Mouse (Mus musculus): ENCODE data around the gene Pank3. TPM values are rescaled to one million over a fixed set of nuclear protein-coding genes. Genes with fewer than 3 reads are reported as not detected.

Gene Pank3
- total RNA-seq, 1 experiment: 27.0 TPM

DNA sequence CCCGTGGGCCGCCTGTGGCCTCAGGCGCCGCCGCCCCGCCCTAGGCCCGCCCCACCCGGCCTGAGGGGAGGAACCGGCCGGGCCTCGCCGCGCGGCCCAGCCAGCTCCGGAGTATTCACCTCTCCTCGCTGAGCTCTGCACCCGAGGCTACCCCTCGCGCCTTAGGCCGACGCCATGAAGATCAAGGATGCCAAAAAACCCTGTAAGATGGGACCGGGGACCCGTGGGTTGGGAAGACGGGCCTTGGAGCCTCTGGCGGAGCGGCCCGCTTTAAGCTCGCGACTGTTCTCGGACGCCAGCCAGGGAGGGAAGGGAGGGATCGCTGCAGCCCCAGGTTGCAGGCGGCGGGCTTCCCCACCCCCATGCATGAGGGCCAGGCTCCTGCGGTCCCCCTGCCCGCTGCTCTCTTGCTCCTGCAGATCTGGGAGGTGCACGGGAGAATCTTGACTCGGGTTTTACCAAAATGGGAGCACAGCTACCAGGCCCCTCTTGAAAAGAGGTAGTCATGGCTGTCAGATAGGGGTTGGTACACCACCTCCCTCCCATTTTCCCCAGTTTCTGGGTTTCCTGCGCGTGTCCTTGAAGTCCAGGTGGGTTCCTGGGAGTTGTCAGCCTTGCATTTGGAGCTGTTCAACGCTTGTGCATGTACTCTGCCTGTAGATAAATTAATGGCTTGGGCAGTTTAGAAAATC, 608 bp downstream of the Pank3 start:
- Histone ChIP-seq H3K9ac (ENCODE audit: insufficient read depth, low read depth, low read length, poor library complexity, severe bottlenecking) (peak overlapping the region; percentile 97), H3K9me3 (ENCODE audit: control insufficient read depth, insufficient read depth, low read depth, low read length) (no peaks in the 10 kb centered on the region), H3K27ac (ENCODE audit: insufficient read depth, low read depth, low read length, poor library complexity, severe bottlenecking) (peak overlapping the region; percentile 90), H3K4me3 (ENCODE audit: insufficient read depth in 1 of 2, low read depth in 1 of 2, low read length in 2 of 2, poor library complexity in 1 of 2, severe bottlenecking in 1 of 2) (peak overlapping the region; percentile 95 to 96), H3K4me1 (ENCODE audit: control insufficient read depth in 2 of 2, insufficient read depth in 2 of 2, low read length in 2 of 2, poor library complexity in 1 of 2) (peaks cover 2 to 5% of the 10 kb centered on the region in 2 experiments), H3K36me3 (ENCODE audit: control insufficient read depth, insufficient read depth, low read length, poor library complexity, severe bottlenecking) (no peaks in the 10 kb centered on the region)
- in situ Hi-C loops (cut with MboI; ENCODE audit: low sequenced_read_pairs in 2 of 2, unreplicated experiment in 2 of 2): no loop called here
- peak; percentile 40 for DNase-seq (ENCODE audit: low read depth, low spot score)
- TF ChIP-seq CHD2 (IDR thresholded peaks at IDR 0.05; ENCODE audit: low read depth, low read length): no peak
- no peak for TF ChIP-seq MAFK (IDR thresholded peaks at IDR 0.05; ENCODE audit: insufficient read depth, low read depth, low read length)
- no peak for TF ChIP-seq HCFC1 (IDR thresholded peaks at IDR 0.05; ENCODE audit: borderline replicate concordance, insufficient read depth, low read length)
- TF ChIP-seq ZNF384 (IDR thresholded peaks at IDR 0.05; ENCODE audit: low read depth, low read length): no peak
- no peak for TF ChIP-seq ZC3H11A (IDR thresholded peaks at IDR 0.05; ENCODE audit: borderline replicate concordance, low read depth, low read length)

DNA sequence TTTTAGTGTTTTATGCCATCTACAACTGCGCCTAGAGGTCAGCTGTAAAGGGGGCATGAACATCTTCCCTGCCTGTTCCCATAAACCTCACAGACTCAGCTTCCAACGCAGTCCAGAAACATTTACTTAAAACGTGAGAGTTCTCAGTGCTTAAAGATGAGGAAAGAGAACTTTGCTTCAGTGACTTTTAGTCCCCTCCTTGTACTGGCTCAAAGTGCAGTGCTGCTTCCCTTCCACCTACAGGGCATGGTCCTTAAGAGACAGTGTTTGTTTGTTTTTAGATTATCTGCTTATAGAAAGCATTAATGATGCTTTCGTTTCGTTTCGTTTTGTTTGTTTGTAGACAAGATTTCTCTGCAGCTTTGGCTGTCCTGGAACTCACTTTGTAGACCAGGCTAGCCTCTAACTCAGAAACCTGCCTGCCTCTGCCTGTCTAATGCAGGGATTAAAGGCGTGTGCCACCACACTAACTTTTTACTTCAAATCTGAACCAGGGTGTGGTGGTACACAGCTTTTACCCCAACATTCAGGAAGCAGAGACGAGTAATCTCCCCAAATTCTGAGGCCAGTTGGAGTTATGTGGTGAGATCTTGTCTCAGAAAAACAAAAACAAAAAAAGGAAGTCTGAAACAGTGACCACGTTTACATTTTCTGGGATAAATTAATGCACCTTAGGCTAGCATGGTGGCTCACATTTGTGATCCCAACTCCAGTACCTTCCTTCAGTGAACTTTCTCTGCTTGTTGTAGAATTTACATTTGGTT, 1.6 kb downstream of the Pank3 start:
- H3K9me3 ChIP-seq (ENCODE audit: control insufficient read depth, insufficient read depth, low read depth, low read length): no peaks in the 10 kb centered on the region
- H3K9ac ChIP-seq (ENCODE audit: insufficient read depth, low read depth, low read length, poor library complexity, severe bottlenecking): no peak overlapping the region; the same call in 1 of the 2 replicates
- in situ Hi-C loops (cut with MboI; ENCODE audit: low sequenced_read_pairs in 2 of 2, unreplicated experiment in 2 of 2): no loop called here
- no peak overlapping the region for H3K27ac ChIP-seq (ENCODE audit: insufficient read depth, low read depth, low read length, poor library complexity, severe bottlenecking)
- DNase-seq (ENCODE audit: low read depth, low spot score): no peak
- H3K4me3 ChIP-seq (ENCODE audit: insufficient read depth in 1 of 2, low read depth in 1 of 2, low read length in 2 of 2, poor library complexity in 1 of 2, severe bottlenecking in 1 of 2): peak overlapping the region; percentile 95 to 96
- peaks cover 2 to 5% of the 10 kb centered on the region in 2 experiments for H3K4me1 ChIP-seq (ENCODE audit: control insufficient read depth in 2 of 2, insufficient read depth in 2 of 2, low read length in 2 of 2, poor library complexity in 1 of 2)
- TF ChIP-seq ZC3H11A (IDR thresholded peaks at IDR 0.05; ENCODE audit: borderline replicate concordance, low read depth, low read length): no peak
- TF ChIP-seq MAFK (IDR thresholded peaks at IDR 0.05; ENCODE audit: insufficient read depth, low read depth, low read length): no peak
- no peak for TF ChIP-seq CHD2 (IDR thresholded peaks at IDR 0.05; ENCODE audit: low read depth, low read length)
- no peak for TF ChIP-seq ZNF384 (IDR thresholded peaks at IDR 0.05; ENCODE audit: low read depth, low read length)
- TF ChIP-seq HCFC1 (IDR thresholded peaks at IDR 0.05; ENCODE audit: borderline replicate concordance, insufficient read depth, low read length): no peak
- H3K36me3 ChIP-seq (ENCODE audit: control insufficient read depth, insufficient read depth, low read length, poor library complexity, severe bottlenecking): no peaks in the 10 kb centered on the region

DNA sequence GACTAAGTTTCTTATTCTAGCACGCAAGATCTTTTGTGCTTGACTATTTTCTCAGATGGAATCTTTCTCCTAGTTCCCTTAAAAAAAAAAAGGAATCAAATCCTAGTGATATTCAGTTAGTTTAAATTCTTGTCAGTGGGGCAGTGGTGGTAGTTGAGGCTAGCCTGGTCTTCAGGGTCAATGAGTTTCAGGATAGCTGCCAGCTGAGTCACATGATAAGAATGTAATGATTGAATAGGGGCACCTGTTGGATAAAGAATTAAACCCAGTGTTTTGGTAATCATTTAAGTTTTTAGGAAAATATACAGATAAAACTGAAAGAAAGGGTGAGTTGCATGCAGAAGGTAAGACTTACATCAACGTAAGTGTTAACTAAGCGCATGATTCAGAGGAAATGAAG, 6.3 kb downstream of the Pank3 start:
- DNase-seq (ENCODE audit: low read depth, low spot score): no peak
- TF ChIP-seq CHD2 (IDR thresholded peaks at IDR 0.05; ENCODE audit: low read depth, low read length) (no peak), ZNF384 (IDR thresholded peaks at IDR 0.05; ENCODE audit: low read depth, low read length) (no peak), HCFC1 (IDR thresholded peaks at IDR 0.05; ENCODE audit: borderline replicate concordance, insufficient read depth, low read length) (no peak), ZC3H11A (IDR thresholded peaks at IDR 0.05; ENCODE audit: borderline replicate concordance, low read depth, low read length) (no peak), MAFK (IDR thresholded peaks at IDR 0.05; ENCODE audit: insufficient read depth, low read depth, low read length) (no peak)
- in situ Hi-C loops (cut with MboI; ENCODE audit: low sequenced_read_pairs in 2 of 2, unreplicated experiment in 2 of 2): no loop called here
- Histone ChIP-seq H3K36me3 (ENCODE audit: control insufficient read depth, insufficient read depth, low read length, poor library complexity, severe bottlenecking) (peaks cover 17% of the 10 kb centered on the region), H3K9me3 (ENCODE audit: control insufficient read depth, insufficient read depth, low read depth, low read length) (no peaks in the 10 kb centered on the region), H3K4me1 (ENCODE audit: control insufficient read depth in 2 of 2, insufficient read depth in 2 of 2, low read length in 2 of 2, poor library complexity in 1 of 2) (peaks cover 0 to 2% of the 10 kb centered on the region in 2 experiments; a peak in 3 of 4 replicates), H3K9ac (ENCODE audit: insufficient read depth, low read depth, low read length, poor library complexity, severe bottlenecking) (no peak overlapping the region), H3K4me3 (ENCODE audit: insufficient read depth in 1 of 2, low read depth in 1 of 2, low read length in 2 of 2, poor library complexity in 1 of 2, severe bottlenecking in 1 of 2) (no peak overlapping the region), H3K27ac (ENCODE audit: insufficient read depth, low read depth, low read length, poor library complexity, severe bottlenecking) (no peak overlapping the region)

DNA sequence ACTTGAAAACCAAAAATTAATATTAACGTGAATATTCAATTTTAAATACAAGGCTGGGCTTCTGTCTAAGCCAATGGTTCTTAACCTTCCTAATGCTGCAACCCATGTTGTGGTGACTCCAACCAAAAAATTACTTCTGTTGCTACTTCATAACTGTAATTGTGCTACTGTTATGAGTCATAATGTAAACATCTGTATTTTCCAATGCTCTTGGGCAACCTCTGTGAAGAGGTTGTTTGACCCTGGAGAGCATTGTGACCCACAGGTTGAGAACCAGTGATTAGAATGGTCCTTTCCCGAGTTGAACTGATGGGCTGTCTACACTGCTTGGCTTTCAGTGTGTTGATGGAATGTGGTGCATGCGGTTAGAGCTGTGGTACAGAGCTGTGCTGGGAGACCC, 7.2 kb downstream of the Pank3 start:
- Histone ChIP-seq H3K9me3 (ENCODE audit: control insufficient read depth, insufficient read depth, low read depth, low read length) (no peaks in the 10 kb centered on the region), H3K36me3 (ENCODE audit: control insufficient read depth, insufficient read depth, low read length, poor library complexity, severe bottlenecking) (peaks cover 17% of the 10 kb centered on the region), H3K4me1 (ENCODE audit: control insufficient read depth in 2 of 2, insufficient read depth in 2 of 2, low read length in 2 of 2, poor library complexity in 1 of 2) (peaks cover 0 to 2% of the 10 kb centered on the region in 2 experiments; a peak in 3 of 4 replicates), H3K27ac (ENCODE audit: insufficient read depth, low read depth, low read length, poor library complexity, severe bottlenecking) (no peak overlapping the region), H3K4me3 (ENCODE audit: insufficient read depth in 1 of 2, low read depth in 1 of 2, low read length in 2 of 2, poor library complexity in 1 of 2, severe bottlenecking in 1 of 2) (no peak overlapping the region), H3K9ac (ENCODE audit: insufficient read depth, low read depth, low read length, poor library complexity, severe bottlenecking) (no peak overlapping the region)
- in situ Hi-C loops (cut with MboI; ENCODE audit: low sequenced_read_pairs in 2 of 2, unreplicated experiment in 2 of 2): no loop called here
- TF ChIP-seq HCFC1 (IDR thresholded peaks at IDR 0.05; ENCODE audit: borderline replicate concordance, insufficient read depth, low read length): no peak
- no peak for TF ChIP-seq MAFK (IDR thresholded peaks at IDR 0.05; ENCODE audit: insufficient read depth, low read depth, low read length)
- no peak for TF ChIP-seq ZNF384 (IDR thresholded peaks at IDR 0.05; ENCODE audit: low read depth, low read length)
- TF ChIP-seq CHD2 (IDR thresholded peaks at IDR 0.05; ENCODE audit: low read depth, low read length): no peak
- no peak for TF ChIP-seq ZC3H11A (IDR thresholded peaks at IDR 0.05; ENCODE audit: borderline replicate concordance, low read depth, low read length)
- DNase-seq (ENCODE audit: low read depth, low spot score): no peak

Measured in ES-E14 (cell line).